17 mouse cellular contexts compared by ENCODE assay signal in genomic region chr10:52284578-52284977, GRCm38 (mm10). TPM values are rescaled to one million over a fixed set of nuclear protein-coding genes. Genes with fewer than 3 reads are reported as not detected.
DNase-seq lines count a peak whose midpoint lies in the region; ATAC-seq lines count a peak whose summit lies in the region.
"Had no signal": no experiment of that assay in that cellular context is flagged by ENCODE, and none has a peak within 500 bp of the region (broad histone marks: within the 10 kb centered on the region; RNA-seq: fewer than 3 reads in every experiment).

No protein-coding gene starts in this region.

- ATAC-seq in common myeloid progenitor, adult 5-6 weeks (replicated peaks; ENCODE audit: low read depth, poor library complexity, severe bottlenecking), result peak; percentile 83
- ATAC-seq in liver, embryonic 13.5 days (ENCODE audit: low read depth), result peak; percentile 41; the same call in 1 of the 2 replicates
- no peak for ATAC-seq in midbrain, embryonic 15.5 days (replicated peaks)
- ATAC-seq: midbrain, embryonic 16.5 days had no signal

- no peak overlapping the region for H3K27ac ChIP-seq in liver, embryonic 13.5 days
- H3K27ac ChIP-seq in midbrain, embryonic 15.5 days, result no peak overlapping the region
- H3K27ac ChIP-seq: gastrocnemius, adult 2 months; layer of hippocampus, adult 2 months; limb, embryonic 10.5 days had no signal

- no peak overlapping the region for H3K4me2 ChIP-seq in liver, embryonic 13.5 days
- no peak overlapping the region for H3K4me2 ChIP-seq in midbrain, embryonic 15.5 days
- H3K4me2 ChIP-seq: heart, embryonic 11.5 days had no signal

- no peaks in the 10 kb centered on the region; the same call in 1 of the 2 replicates for H3K4me1 ChIP-seq in liver, embryonic 13.5 days (replicated peaks)
- no peaks in the 10 kb centered on the region for H3K4me1 ChIP-seq in midbrain, embryonic 15.5 days
- H3K4me1 ChIP-seq: limb, embryonic 10.5 days had no signal

- H3K9ac ChIP-seq in liver, embryonic 13.5 days, result no peak overlapping the region
- H3K9ac ChIP-seq in midbrain, embryonic 15.5 days, result no peak overlapping the region
- H3K9ac ChIP-seq: forebrain, postnatal 0 days had no signal

- peak; percentile 8 for DNase-seq in thymus, postnatal 0 days (ENCODE audit: low spot score)
- no peak for DNase-seq in thymus, adult 18-20 months
- no peak for DNase-seq in liver, embryonic 13.5 days
- no peak for DNase-seq in adrenal gland, postnatal 14 days
- DNase-seq in cerebellum, postnatal 36 days, result no peak
- DNase-seq in thymus, postnatal 36 days, result no peak
- DNase-seq: cerebellum, adult 9-10 months; forebrain, postnatal 0 days; gastrocnemius, adult 2 months; heart, postnatal 4 days; lung, postnatal 36 days had no signal

- H3K36me3 ChIP-seq in liver, embryonic 13.5 days, result no peaks in the 10 kb centered on the region; the same call in 1 of the 2 replicates
- no peaks in the 10 kb centered on the region for H3K36me3 ChIP-seq in midbrain, embryonic 15.5 days (replicated peaks)

- 27% methylated on average over 8 of the region's 8 CpGs for WGBS in liver, embryonic 13.5 days (ENCODE audit: insufficient replicate concordance)
- 67% methylated on average over 8 of the region's 8 CpGs for WGBS in midbrain, embryonic 15.5 days

- H3K27me3 ChIP-seq in liver, embryonic 13.5 days, result no peaks in the 10 kb centered on the region
- no peaks in the 10 kb centered on the region for H3K27me3 ChIP-seq in midbrain, embryonic 15.5 days (replicated peaks)

- H3K9me3 ChIP-seq in liver, embryonic 13.5 days (replicated peaks), result no peaks in the 10 kb centered on the region
- no peaks in the 10 kb centered on the region for H3K9me3 ChIP-seq in midbrain, embryonic 15.5 days
- H3K9me3 ChIP-seq: limb, embryonic 10.5 days had no signal

- no peak overlapping the region for H3K4me3 ChIP-seq in liver, embryonic 13.5 days (replicated peaks)
- no peak overlapping the region for H3K4me3 ChIP-seq in midbrain, embryonic 15.5 days
- H3K4me3 ChIP-seq: gastrocnemius, adult 2 months; layer of hippocampus, adult 2 months; limb, embryonic 10.5 days had no signal

RNA-seq across cellular contexts. Expression of gene Dcbld1, which starts 51.2 kb away (rescaled TPM):
- 3.5 and 3.7 TPM in 2 replicates for polyA plus RNA-seq in thymus, postnatal 0 days (2015; fragmentation: Nextera tagmentation; extraction: Ambion mirVana)
- total RNA-seq in common myeloid progenitor, adult 5-6 weeks (2017), result not detected in 2 replicates
- polyA plus RNA-seq in liver, embryonic 13.5 days (2015; fragmentation: Nextera tagmentation; extraction: Ambion mirVana), result 4.8 and 5.7 TPM in 2 replicates
- polyA plus RNA-seq in midbrain, embryonic 15.5 days (2015; fragmentation: Nextera tagmentation; extraction: Ambion mirVana), result 16.8 and 17.3 TPM in 2 replicates
- total RNA-seq in adrenal gland, postnatal 14 days (2021), result 6.3 and 7.0 TPM in 2 replicates
